Mouse (Mus musculus) c-Kit-positive CD71-negative TER-119-negative erythroid progenitor cells, embryonic 14.5 days (primary cell): ENCODE measurements around the gene Miga1.
A peak's percentile ranks its signal among the peaks of the same experiment; 100 is the strongest.

Source experiments
- DNase-seq: peaks from one replicate; pipeline ENCODE4 v3.0.0-alpha.2; 2013; ENCODE audit warnings: low read depth

Miga1 gene

DNA sequence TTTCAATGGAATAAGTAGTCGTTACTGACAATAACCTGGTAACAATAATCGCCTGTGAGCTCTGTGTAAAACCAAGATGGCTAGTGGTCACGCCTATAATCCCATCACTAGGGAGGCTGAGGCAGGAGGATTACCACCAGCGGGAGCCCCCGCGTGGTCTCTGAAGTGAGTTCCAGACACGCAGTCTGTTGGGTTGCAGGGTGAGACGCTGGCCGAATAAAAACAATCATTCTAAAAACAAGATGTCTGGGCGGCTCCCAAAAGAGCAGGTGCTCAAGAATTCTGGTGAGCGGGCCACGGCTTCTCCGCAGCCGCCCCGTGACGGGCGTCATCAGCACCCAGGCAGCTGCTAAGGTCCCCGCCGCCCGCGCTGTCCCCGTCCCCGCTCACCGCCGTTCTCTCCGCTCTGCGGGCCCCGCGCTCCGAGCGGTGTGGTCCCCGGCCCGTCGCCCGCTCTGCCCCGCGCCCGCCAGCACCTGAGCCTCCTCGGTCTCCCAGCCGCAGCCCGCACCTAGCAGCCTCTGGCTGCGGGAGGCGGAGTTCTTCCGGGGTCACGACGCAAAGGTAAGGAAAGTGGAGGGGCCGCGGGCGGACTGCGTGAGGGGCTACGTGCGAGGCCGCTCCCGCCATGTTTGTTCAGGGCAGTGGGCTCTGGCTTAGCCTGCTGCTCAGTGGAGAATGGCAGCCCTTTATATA is at the start of gene Miga1:
Gene Miga1, minus strand, starts transcription at position 546 of the 696 bp plus-strand sequence.
- no peak for DNase-seq

- no peak for DNase-seq
These were observed 43.9 kb upstream of the Miga1 start for GRCm38 (mm10) chr3:152384106-152384505.

GRCm38 (mm10) chr3:152376063-152376462 is 35.9 kb upstream of the Miga1 start:
- no peak for DNase-seq

DNA sequence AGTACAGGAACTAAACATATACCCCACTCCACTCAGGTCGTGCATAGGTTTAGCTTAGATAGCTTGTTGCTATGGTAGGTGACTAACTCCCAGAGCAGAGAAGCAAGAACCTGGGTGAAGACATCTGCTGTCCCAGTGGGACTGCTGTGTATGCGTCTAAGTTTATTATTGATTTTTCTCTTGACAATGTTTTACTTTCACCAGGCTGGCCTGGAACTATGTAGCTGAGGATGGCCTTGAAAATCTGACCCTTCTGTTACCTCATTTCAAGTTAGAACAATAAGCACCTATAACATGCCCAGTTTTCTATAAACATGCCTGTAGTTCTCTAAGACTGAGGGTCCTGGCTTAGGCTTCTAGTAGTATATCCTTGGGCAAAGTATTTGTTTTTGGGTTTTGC is 24.0 kb upstream of the Miga1 start:
- DNase-seq: no peak

DNA sequence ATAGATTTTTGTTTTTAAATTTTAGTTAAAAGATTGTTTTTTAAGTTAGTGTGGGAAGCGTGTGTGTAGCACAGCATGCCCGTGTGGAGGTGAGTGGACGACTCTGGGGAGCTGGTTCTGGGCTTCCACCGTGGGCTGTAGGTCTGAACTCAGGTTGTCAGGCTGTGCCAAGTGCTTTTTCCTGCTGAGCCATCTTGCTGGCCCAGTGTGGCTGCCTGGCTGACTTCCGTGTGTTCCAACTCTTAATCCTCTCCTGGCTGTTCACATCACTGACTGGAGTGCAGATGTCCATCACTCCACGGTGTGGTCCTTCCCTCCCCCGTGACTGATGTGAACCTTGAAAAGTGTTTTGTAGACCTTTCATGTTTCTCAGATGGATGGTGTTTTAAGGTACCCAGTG is 18.9 kb upstream of the Miga1 start:
- DNase-seq: no peak

DNA sequence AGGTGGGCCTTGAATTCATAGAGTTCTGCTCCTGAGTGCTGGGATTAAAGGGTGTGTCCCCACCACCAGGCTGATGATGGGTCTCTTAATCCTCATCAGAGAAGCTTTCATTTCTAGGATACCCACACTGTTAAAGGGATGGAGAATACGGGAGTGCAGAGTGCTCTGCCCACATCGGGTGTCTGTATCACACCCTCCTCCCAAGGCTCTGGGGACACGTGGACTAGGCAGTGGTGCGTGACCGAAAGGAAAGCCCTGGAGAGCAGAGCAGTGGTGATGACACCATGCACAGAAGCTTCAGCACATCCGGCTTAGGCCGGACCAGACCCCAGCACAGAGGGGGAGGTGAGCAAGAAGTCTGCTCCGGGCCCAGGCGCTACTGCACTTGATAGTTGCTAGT is 16.5 kb upstream of the Miga1 start:
- no peak for DNase-seq

- no peak for DNase-seq
These were observed 15.2 kb upstream of the Miga1 start for GRCm38 (mm10) chr3:152355361-152355760.

- DNase-seq: no peak
These were observed 13.4 kb upstream of the Miga1 start for GRCm38 (mm10) chr3:152353434-152354177.

- DNase-seq: no peak
These were observed 12.1 kb upstream of the Miga1 start for GRCm38 (mm10) chr3:152352289-152352688.

GRCm38 (mm10) chr3:152350966-152351365 is 10.8 kb upstream of the Miga1 start:
- no peak for DNase-seq

DNA sequence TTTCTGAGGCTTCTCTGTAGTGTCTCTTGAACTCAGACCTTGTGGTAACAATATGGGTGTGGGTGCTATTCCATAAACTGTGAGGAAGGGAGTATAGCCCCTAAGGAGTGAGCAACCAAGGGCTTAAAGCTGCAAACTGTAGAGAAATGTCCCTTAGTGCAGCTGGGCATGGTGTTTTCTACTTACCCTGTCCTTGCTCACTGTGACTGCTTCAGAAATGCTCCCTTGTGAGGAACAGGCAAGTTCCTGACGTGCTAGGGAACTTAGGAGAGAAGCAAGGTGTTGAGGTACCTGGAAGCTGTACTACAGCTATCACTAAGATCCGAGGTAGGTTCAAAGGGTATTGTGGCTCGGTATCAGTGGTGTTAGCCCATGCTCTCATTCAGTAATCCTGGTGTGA is 10.2 kb upstream of the Miga1 start:
- no peak for DNase-seq

- DNase-seq: no peak
These were observed 8.0 kb upstream of the Miga1 start for GRCm38 (mm10) chr3:152348011-152348830.

DNA sequence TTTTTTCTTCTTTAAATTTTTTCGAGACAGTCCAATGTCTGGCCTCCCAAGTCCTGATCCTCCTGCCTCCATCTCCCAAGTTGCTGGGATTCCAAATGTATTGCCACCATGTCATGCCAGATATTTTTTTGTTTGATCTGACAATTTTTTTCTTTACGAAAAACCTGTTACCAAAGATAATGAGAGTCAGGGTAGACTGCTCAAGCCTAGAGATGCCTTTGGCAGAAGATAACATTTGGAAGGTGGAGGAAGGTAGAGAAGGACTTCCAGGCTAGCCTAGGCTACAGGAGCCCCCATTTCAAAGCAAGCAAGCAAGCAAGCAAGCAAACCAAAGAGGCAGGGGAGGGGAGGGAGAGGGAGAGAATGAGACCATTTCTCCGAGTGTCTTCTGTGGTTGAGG is 7.0 kb upstream of the Miga1 start:
- DNase-seq: no peak

DNA sequence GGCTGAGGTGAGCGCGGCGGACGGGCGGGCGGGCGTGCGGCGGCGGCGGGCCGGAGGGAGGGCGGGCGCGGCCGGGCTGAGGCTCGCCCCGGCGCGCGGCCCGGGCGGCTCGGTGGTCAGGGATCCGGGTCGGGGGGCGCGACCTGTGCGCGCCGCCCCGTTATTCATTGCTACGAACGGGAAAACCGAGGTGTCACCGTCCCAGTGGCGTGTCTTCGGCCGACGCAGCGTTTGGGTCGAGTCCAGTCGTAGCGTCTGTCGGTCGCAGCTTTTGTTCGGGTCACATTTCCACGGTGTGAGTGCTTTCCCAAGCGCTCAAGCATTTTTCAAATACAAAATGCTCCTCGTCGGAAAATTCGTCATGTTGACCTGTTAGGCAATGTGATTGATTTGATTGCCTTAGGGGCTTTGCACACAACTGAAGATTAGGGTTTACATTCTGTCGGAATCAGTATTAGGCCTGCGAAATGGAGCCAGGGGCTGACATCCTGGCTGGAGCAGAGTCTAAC is 6.5 kb upstream of the Miga1 start:
- no peak for DNase-seq

GRCm38 (mm10) chr3:152345732-152346632 is 5.8 kb upstream of the Miga1 start, which contains the start of gene Usp33:
Gene Usp33 (plus strand): TSS chr3:152346478.
- peak; percentile 70 for DNase-seq

- DNase-seq: no peak
These were observed 2.8 kb upstream of the Miga1 start for GRCm38 (mm10) chr3:152342961-152343517.

- no peak for DNase-seq
These were observed 4.1 kb downstream of the Miga1 start for GRCm38 (mm10) chr3:152336085-152336484.

DNA sequence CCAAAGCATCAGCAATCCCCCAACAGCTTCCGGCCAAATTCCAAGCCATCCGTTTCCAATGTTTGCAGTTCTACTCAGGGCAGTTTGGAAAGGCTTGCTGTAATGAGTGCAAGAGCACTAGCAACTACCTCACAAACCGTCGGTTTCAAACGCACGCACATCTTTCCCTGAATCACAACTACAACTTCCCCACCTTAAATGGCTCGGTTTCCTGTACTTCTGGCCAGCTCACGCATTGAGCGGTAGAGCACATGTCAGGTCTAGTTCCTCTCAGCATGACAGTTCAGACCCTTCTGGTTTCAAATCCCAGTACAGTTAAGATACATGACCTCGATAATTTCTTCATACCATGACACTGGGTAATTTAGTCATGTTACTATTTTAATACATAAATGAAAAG is 6.6 kb downstream of the Miga1 start:
- DNase-seq: no peak

GRCm38 (mm10) chr3:152332545-152333300 is 7.5 kb downstream of the Miga1 start:
- no peak for DNase-seq

DNA sequence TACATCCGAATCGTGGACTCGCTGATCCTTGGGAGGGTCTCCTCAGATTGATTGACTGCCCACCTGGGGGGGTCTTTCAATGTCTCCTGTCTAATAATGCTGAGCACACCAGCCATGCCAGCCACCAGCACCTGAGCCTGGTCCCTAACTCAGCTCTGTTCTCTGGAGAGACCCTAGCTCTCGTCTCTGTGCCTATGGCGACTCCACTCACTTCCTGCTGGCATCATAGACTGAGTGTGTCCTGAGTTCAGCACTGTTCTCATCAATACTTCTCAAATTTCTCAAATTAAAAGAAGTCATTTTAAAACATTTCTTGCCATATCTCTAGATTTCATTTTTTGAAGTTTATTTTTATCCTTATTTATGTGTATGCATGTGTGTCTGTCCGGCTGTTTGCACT is 8.1 kb downstream of the Miga1 start:
- no peak for DNase-seq
